Mouse (Mus musculus) urinary bladder, postnatal 14 days (tissue): ENCODE data around the gene Slc25a48.

Source experiments
- DNase-seq: peaks from one replicate; pipeline ENCODE4 v3.0.0; 2021; ENCODE audit warnings: low spot score

Gene Slc25a48

GRCm38 (mm10) chr13:56509796-56510195, 71.6 kb downstream of the Slc25a48 start:
- no peak for DNase-seq

- no peak for DNase-seq
Observed at GRCm38 (mm10) chr13:56513595-56513994, 75.4 kb downstream of the Slc25a48 start.

GRCm38 (mm10) chr13:56516311-56516710, 78.2 kb downstream of the Slc25a48 start:
- no peak for DNase-seq

- DNase-seq = no peak
Observed at GRCm38 (mm10) chr13:56516816-56517215, 78.7 kb downstream of the Slc25a48 start.

- DNase-seq = peak; percentile 95
Observed at GRCm38 (mm10) chr13:56522081-56522820, 84.1 kb downstream of the Slc25a48 start, which contains the start of gene Fbxl21. TSS of gene Fbxl21 (plus strand) at chr13:56522472.

- DNase-seq = no peak
Observed at GRCm38 (mm10) chr13:56522821-56523167, 84.6 kb downstream of the Slc25a48 start.
